Mouse (Mus musculus): ENCODE measurements around the gene Gm44790. TPM values are rescaled to one million over a fixed set of nuclear protein-coding genes. Genes with fewer than 3 reads are reported as not detected.

Gene Gm44790
- polyA plus RNA-seq, 1 experiment from 2014 or later: not detected

- no peak overlapping the region for H3K4me2 ChIP-seq (replicated peaks; ENCODE audit: low read depth, low read length)
- no peak overlapping the region for H3K4me3 ChIP-seq (ENCODE audit: low read depth, low read length)
- no peak for DNase-seq (ENCODE audit: low spot score)
- H3K9ac ChIP-seq (ENCODE audit: low read depth, low read length): no peak overlapping the region
- H3K27ac ChIP-seq (ENCODE audit: low read depth, low read length): no peak overlapping the region
- H3K36me3 ChIP-seq (ENCODE audit: control insufficient read depth, insufficient read depth, low read length): no peaks in the 10 kb centered on the region
- 86% methylated on average over 2 of the region's 2 CpGs for WGBS
- H3K9me3 ChIP-seq (ENCODE audit: control insufficient read depth, low read length): no peaks in the 10 kb centered on the region
- no peak for ATAC-seq (ENCODE audit: low FRiP score)
- H3K27me3 ChIP-seq (ENCODE audit: control insufficient read depth, insufficient read depth, low read length): no peaks in the 10 kb centered on the region
- peaks cover 6% of the 10 kb centered on the region; the same call in 1 of the 2 replicates for H3K4me1 ChIP-seq (replicated peaks; ENCODE audit: control insufficient read depth, insufficient read depth, low read length)
Observed at GRCm38 (mm10) chr6:86399995-86400394, 26.5 kb upstream of the Gm44790 start.

GRCm38 (mm10) chr6:86400972-86401371 lies 25.5 kb upstream of the Gm44790 start:
- Histone ChIP-seq H3K4me2 (replicated peaks; ENCODE audit: low read depth, low read length) (peak overlapping the region; percentile 20; the same call in 1 of the 2 replicates), H3K4me3 (ENCODE audit: low read depth, low read length) (no peak overlapping the region), H3K4me1 (replicated peaks; ENCODE audit: control insufficient read depth, insufficient read depth, low read length) (no peaks in the 10 kb centered on the region), H3K36me3 (ENCODE audit: control insufficient read depth, insufficient read depth, low read length) (no peaks in the 10 kb centered on the region), H3K27ac (ENCODE audit: low read depth, low read length) (no peak overlapping the region), H3K9me3 (ENCODE audit: control insufficient read depth, low read length) (no peaks in the 10 kb centered on the region), H3K27me3 (ENCODE audit: control insufficient read depth, insufficient read depth, low read length) (no peaks in the 10 kb centered on the region), H3K9ac (ENCODE audit: low read depth, low read length) (no peak overlapping the region)
- 7% methylated on average over 9 of the region's 9 CpGs for WGBS
- no peak for ATAC-seq (ENCODE audit: low FRiP score)
- DNase-seq (ENCODE audit: low spot score): peak; percentile 77

- DNase-seq (ENCODE audit: low spot score) (peak; percentile 40), ATAC-seq (ENCODE audit: low FRiP score) (no peak)
- 39% methylated on average over 12 of the region's 12 CpGs for WGBS
- H3K4me3 ChIP-seq (ENCODE audit: low read depth, low read length): peak overlapping the region; percentile 88
- no peaks in the 10 kb centered on the region for H3K4me1 ChIP-seq (replicated peaks; ENCODE audit: control insufficient read depth, insufficient read depth, low read length)
- peak overlapping the region; percentile 28; the same call in 1 of the 2 replicates for H3K4me2 ChIP-seq (replicated peaks; ENCODE audit: low read depth, low read length)
- no peaks in the 10 kb centered on the region for H3K27me3 ChIP-seq (ENCODE audit: control insufficient read depth, insufficient read depth, low read length)
- H3K27ac ChIP-seq (ENCODE audit: low read depth, low read length): no peak overlapping the region
- no peaks in the 10 kb centered on the region for H3K9me3 ChIP-seq (ENCODE audit: control insufficient read depth, low read length)
- no peak overlapping the region for H3K9ac ChIP-seq (ENCODE audit: low read depth, low read length)
- H3K36me3 ChIP-seq (ENCODE audit: control insufficient read depth, insufficient read depth, low read length): no peaks in the 10 kb centered on the region
Observed at GRCm38 (mm10) chr6:86402681-86403607, 23.5 kb upstream of the Gm44790 start.

- Histone ChIP-seq H3K4me3 (ENCODE audit: low read depth, low read length) (peak overlapping the region; percentile 88), H3K9ac (ENCODE audit: low read depth, low read length) (peak overlapping the region; percentile 100), H3K27ac (ENCODE audit: low read depth, low read length) (peak overlapping the region; percentile 100; the same call in 1 of the 2 replicates), H3K36me3 (ENCODE audit: control insufficient read depth, insufficient read depth, low read length) (no peaks in the 10 kb centered on the region), H3K4me2 (replicated peaks; ENCODE audit: low read depth, low read length) (peak overlapping the region; percentile 70), H3K27me3 (ENCODE audit: control insufficient read depth, insufficient read depth, low read length) (no peaks in the 10 kb centered on the region), H3K4me1 (replicated peaks; ENCODE audit: control insufficient read depth, insufficient read depth, low read length) (no peaks in the 10 kb centered on the region), H3K9me3 (ENCODE audit: control insufficient read depth, low read length) (no peaks in the 10 kb centered on the region)
- DNase-seq (ENCODE audit: low spot score): peak; percentile 91
- under 1% methylated on average over 15 of the region's 15 CpGs for WGBS
- ATAC-seq (ENCODE audit: low FRiP score): peak; percentile 81
Observed at GRCm38 (mm10) chr6:86403728-86404099, 22.7 kb upstream of the Gm44790 start.

- Histone ChIP-seq H3K27ac (ENCODE audit: low read depth, low read length) (peak within 1 kb of the TSS; percentile 100), H3K9me3 (ENCODE audit: control insufficient read depth, low read length) (no peaks in the 10 kb centered on the region), H3K4me2 (replicated peaks; ENCODE audit: low read depth, low read length) (peak within 1 kb of the TSS; percentile 70), H3K4me1 (replicated peaks; ENCODE audit: control insufficient read depth, insufficient read depth, low read length) (no peaks in the 10 kb centered on the region), H3K27me3 (ENCODE audit: control insufficient read depth, insufficient read depth, low read length) (no peaks in the 10 kb centered on the region), H3K4me3 (ENCODE audit: low read depth, low read length) (peak within 1 kb of the TSS; percentile 88), H3K9ac (ENCODE audit: low read depth, low read length) (peak within 1 kb of the TSS; percentile 100), H3K36me3 (ENCODE audit: control insufficient read depth, insufficient read depth, low read length) (no peaks in the 10 kb centered on the region)
- DNase-seq (ENCODE audit: low spot score) (peak; percentile 98), ATAC-seq (ENCODE audit: low FRiP score) (peak; percentile 96)
- WGBS: under 1% methylated on average over 62 of the region's 62 CpGs
Observed at GRCm38 (mm10) chr6:86404100-86404861, 22.2 kb upstream of the Gm44790 start, which contains the start of gene Tia1. TSS of gene Tia1 (plus strand) at chr6:86404219.

- Histone ChIP-seq H3K4me3 (ENCODE audit: low read depth, low read length) (peak overlapping the region; percentile 88), H3K27me3 (ENCODE audit: control insufficient read depth, insufficient read depth, low read length) (no peaks in the 10 kb centered on the region), H3K4me2 (replicated peaks; ENCODE audit: low read depth, low read length) (peak overlapping the region; percentile 70), H3K4me1 (replicated peaks; ENCODE audit: control insufficient read depth, insufficient read depth, low read length) (no peaks in the 10 kb centered on the region), H3K27ac (ENCODE audit: low read depth, low read length) (peak overlapping the region; percentile 100), H3K9me3 (ENCODE audit: control insufficient read depth, low read length) (no peaks in the 10 kb centered on the region), H3K9ac (ENCODE audit: low read depth, low read length) (peak overlapping the region; percentile 100), H3K36me3 (ENCODE audit: control insufficient read depth, insufficient read depth, low read length) (no peaks in the 10 kb centered on the region)
- no peak for ATAC-seq (ENCODE audit: low FRiP score)
- under 1% methylated on average over 11 of the region's 11 CpGs for WGBS
- peak; percentile 61 for DNase-seq (ENCODE audit: low spot score)
Observed at GRCm38 (mm10) chr6:86404996-86405395, 21.5 kb upstream of the Gm44790 start.

GRCm38 (mm10) chr6:86406306-86406705 lies 20.2 kb upstream of the Gm44790 start:
- H3K9ac ChIP-seq (ENCODE audit: low read depth, low read length): no peak overlapping the region; the same call in 1 of the 2 replicates

GRCm38 (mm10) chr6:86418711-86419110 lies 7.7 kb upstream of the Gm44790 start:
- Histone ChIP-seq H3K36me3 (ENCODE audit: control insufficient read depth, insufficient read depth, low read length) (peaks cover 9% of the 10 kb centered on the region), H3K4me3 (ENCODE audit: low read depth, low read length) (no peak overlapping the region)
- 91% methylated on average over 6 of the region's 6 CpGs for WGBS

More at GRCm38 (mm10) chr6:86406306-86406705, 20.2 kb upstream of the Gm44790 start:
- H3K27ac ChIP-seq (ENCODE audit: low read depth, low read length): no peak overlapping the region
- H3K9me3 ChIP-seq (ENCODE audit: control insufficient read depth, low read length): no peaks in the 10 kb centered on the region
- H3K4me1 ChIP-seq (replicated peaks; ENCODE audit: control insufficient read depth, insufficient read depth, low read length): no peaks in the 10 kb centered on the region
- ATAC-seq (ENCODE audit: low FRiP score) (no peak), DNase-seq (ENCODE audit: low spot score) (no peak)
- peak overlapping the region; percentile 88; the same call in 1 of the 2 replicates for H3K4me3 ChIP-seq (ENCODE audit: low read depth, low read length)
- peak overlapping the region; percentile 70 for H3K4me2 ChIP-seq (replicated peaks; ENCODE audit: low read depth, low read length)
- H3K27me3 ChIP-seq (ENCODE audit: control insufficient read depth, insufficient read depth, low read length): no peaks in the 10 kb centered on the region
- H3K36me3 ChIP-seq (ENCODE audit: control insufficient read depth, insufficient read depth, low read length): no peaks in the 10 kb centered on the region

More at GRCm38 (mm10) chr6:86418711-86419110, 7.7 kb upstream of the Gm44790 start:
- DNase-seq (ENCODE audit: low spot score): no peak
- Histone ChIP-seq H3K4me1 (replicated peaks; ENCODE audit: control insufficient read depth, insufficient read depth, low read length) (no peaks in the 10 kb centered on the region), H3K4me2 (replicated peaks; ENCODE audit: low read depth, low read length) (no peak overlapping the region), H3K9ac (ENCODE audit: low read depth, low read length) (no peak overlapping the region), H3K9me3 (ENCODE audit: control insufficient read depth, low read length) (no peaks in the 10 kb centered on the region), H3K27me3 (ENCODE audit: control insufficient read depth, insufficient read depth, low read length) (no peaks in the 10 kb centered on the region), H3K27ac (ENCODE audit: low read depth, low read length) (no peak overlapping the region)
- ATAC-seq (ENCODE audit: low FRiP score): no peak
